Mouse (Mus musculus) hematopoietic stem cell, adult 5-6 weeks (primary cell): ENCODE results near the gene Gpc6. TPM values are rescaled to one million over a fixed set of nuclear protein-coding genes. Genes with fewer than 3 reads are reported as not detected.

Experiments used
- ATAC-seq, 2 experiments: fragments of 125-278 bp in 1 of 2; replicated peaks in 1 of 2; 2 replicates each; pipeline ENCODE4 v1.8.0; 2016 to 2017; ENCODE audit warnings: inconsistent platforms in 2 of 2, mild to moderate bottlenecking in 2 of 2, moderate number of reproducible peaks in 2 of 2, low read depth in 1 of 2, moderate TSS enrichment in 1 of 2; ENCODE audit not compliant: low FRiP score in 2 of 2, poor library complexity in 2 of 2, severe bottlenecking in 2 of 2, insufficient read depth in 1 of 2, low TSS enrichment in 1 of 2
- total RNA-seq: library from RNA; stranded (forward); fragments of 172-1452, 232-1000 nt; gene quantifications from 2 replicates; pipeline ENCODE4 v1.2.3, GENCODE M21; 2017

Gene Gpc6
- total RNA-seq, 1 experiment from 2014 or later = not detected

DNA sequence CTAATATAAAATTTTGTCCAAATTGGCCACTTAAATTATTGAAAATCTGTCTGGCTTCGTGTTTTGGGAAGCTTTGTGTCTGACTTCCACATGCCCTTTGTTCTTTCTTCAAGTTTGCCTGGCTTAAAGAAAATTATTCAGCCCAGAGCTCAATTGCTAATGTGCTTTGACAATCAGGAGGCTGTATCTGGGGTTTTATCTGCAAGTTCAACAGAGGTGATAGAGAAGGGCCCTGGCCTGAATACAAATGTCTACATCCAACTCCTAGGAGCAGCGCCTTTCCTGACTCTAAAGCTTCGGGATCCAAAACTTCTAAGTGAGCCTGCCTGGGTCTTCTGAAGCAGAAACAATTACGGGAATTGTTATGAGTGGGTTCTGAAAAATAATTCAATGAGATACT, 739.7 kb downstream of the Gpc6 start:
- no peak for ATAC-seq

DNA sequence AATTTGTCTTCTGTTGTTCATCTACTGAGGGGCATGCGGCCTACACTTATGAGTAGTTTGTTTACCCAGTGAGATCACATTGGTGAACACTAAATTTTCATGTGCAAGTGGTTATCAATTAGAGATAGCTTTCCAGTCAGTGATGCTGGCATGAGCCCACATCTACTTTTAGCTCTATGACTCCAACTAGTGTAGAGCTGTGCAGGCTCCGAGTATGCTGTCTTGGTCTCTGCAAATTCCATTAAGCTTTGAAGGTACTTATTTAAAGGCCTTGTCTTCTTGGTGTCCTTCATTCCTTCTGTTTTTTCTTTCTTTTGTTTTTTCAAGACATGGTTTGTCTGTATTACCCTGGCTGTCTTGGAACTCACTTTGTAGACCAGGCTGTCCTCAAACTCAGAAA, 741.0 kb downstream of the Gpc6 start:
- ATAC-seq = no peak

- ATAC-seq = no peak
These were observed 748.4 kb downstream of the Gpc6 start for GRCm38 (mm10) chr14:117673541-117673940.

- ATAC-seq = no peak
These were observed 749.4 kb downstream of the Gpc6 start for GRCm38 (mm10) chr14:117674482-117674881.

GRCm38 (mm10) chr14:117679926-117680325, 754.8 kb downstream of the Gpc6 start:
- ATAC-seq = no peak

GRCm38 (mm10) chr14:117681321-117681921, 756.3 kb downstream of the Gpc6 start:
- ATAC-seq = peak; percentile 51 to 74; a peak in 2 of 4 replicates

DNA sequence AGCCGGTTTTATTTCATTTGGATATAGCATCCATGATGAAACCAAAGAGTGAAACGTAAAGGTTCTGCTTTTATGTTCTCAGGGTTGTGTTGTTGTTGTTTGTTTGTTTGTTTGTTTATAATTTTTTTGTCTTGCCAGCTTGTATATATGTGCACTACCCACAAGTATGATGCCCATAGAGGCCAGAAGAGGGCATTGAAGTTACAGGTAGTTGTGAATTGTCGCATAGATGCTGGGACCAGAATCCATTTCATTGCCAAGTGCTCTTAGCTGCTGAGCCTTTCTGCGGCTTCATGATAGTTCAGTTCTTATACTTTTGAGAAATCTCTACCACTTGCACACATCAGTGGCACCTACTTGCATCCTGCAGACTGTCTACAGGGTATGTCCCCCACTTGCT, 758.0 kb downstream of the Gpc6 start:
- ATAC-seq = no peak; a peak in 1 of 4 replicates

DNA sequence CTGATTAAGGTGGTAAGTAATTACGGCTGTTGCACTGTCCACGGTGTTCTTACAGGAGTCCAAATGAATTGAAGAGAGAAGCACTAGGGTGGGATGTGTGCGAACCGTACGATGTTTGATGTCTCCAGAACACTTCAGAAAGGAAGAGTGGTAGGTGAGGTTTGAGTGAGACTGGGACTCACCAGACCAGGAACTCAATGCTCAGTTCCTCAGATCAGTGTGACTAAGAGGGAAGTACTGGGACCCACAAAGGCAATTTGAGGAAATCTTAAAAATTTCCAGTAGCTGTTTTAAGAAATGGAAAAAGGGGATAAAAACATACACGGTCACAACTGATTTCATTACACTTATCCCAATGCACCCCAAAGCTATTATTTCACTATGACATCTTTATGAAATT, 764.7 kb downstream of the Gpc6 start:
- ATAC-seq = no peak

- ATAC-seq = no peak
These were observed 770.5 kb downstream of the Gpc6 start for GRCm38 (mm10) chr14:117695565-117695964.

DNA sequence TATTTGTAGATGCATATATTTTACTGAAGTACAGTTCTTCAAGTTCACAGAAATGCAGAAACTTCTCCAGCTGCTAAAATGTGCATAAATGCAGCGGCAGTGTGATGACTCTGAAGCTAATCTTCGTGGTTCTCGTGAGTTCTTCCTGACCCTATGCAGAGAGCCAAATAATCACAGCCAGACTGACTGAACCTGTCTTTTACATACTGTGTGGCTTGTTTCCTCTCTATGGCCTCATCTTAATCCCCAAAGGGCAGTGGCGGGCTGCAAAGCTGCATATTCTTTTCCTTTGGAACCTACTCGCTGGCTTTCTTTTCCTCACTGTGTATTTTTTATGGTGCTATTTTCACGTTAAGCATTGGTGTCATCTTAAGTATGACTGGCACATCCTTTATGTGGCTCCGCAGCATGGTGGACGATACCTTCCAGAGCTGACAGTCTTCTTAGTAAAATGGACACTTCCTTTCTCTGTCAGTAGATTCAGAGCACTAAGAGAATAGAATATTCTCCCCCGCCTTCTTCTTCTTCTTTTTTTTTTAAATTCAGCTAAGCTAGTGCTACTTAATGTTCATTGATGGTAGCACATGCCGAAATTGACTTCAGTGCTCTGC, 775.7 kb downstream of the Gpc6 start:
- no peak for ATAC-seq

DNA sequence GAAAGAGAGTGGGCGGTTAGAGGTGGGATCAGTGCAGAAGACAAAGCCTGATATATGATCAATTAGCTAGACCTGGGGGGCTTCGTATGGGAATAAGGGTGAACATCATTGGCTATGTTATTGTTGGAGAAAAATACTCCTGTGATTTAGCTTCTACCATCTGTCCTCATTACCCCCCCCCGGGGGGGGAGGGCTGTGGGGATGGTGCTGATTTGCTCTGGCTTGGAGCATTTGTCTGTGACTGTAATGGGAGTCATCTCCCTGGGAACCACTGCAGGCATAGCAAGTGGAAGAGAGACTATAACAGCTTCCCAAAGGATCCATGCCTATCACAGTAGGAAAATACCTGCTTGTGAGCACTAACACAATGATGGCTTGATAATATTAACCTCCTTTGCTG, 783.7 kb downstream of the Gpc6 start:
- ATAC-seq = no peak

DNA sequence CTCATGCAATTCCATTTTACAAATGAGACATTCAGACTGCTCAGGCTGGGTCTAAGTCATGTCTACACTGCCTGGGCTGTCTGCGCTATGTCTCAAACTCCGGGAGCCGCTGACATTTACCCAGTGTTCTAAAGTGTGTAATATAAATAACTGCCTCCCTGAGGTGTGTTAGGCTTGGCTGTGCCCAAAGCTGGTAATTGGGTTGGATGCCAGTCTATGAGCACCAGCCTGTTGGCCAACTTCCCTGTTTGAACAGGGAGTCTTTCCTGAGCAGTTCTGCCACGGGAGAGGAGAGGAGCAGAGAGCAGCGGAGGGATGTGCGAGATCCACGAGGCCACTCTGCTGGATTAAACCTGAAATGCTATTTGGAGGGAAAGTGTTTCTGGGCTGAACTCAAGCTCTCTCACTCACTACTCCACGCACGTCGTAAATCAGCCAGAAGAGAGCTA, 785.4 kb downstream of the Gpc6 start:
- ATAC-seq = peak; percentile 44 to 59; a peak in 3 of 4 replicates

DNA sequence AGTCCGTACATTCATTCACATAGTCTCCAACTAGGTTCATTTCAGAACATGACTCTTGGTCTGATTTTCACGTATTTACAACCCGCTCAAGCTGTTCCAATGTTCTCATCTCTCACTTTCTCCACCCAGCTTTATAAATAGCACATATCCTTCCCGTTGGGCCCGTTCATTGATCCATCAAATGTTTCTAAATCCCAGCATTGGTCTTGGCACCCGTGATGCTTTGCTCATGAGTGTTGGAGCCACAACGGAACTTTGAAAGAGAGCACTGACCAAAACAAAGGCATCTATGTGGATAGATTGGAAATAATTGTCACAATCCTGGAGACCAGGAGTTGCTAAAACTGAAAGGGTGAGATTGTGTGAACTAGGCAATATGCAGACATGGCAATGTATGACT, 787.2 kb downstream of the Gpc6 start:
- no peak for ATAC-seq

GRCm38 (mm10) chr14:117714165-117714564, 789.0 kb downstream of the Gpc6 start:
- ATAC-seq = no peak

GRCm38 (mm10) chr14:117716305-117716704, 791.2 kb downstream of the Gpc6 start:
- ATAC-seq = no peak

GRCm38 (mm10) chr14:117728741-117729140, 803.6 kb downstream of the Gpc6 start:
- no peak for ATAC-seq

DNA sequence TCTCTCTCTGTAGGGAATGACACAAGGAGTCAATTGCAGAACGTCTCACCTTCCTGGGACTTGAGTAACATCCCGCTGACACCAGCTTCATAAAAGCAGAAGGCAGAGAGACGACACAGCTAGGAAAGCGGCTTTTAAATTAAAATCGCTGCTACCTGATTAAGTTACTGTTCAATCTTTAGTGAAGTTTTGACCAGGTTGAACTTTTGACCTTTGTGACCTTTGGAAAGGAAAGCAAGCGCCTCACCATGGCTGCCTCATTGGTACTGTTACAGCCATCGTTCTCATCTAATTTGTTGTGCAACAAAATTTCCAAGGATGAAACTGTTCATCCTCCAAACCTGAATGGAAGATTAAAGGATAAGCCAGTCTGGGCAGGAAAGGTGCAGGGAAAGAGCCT, 830.1 kb downstream of the Gpc6 start:
- ATAC-seq = peak in 1 of 2 experiments; percentile 42; a peak in 1 of 4 replicates

- ATAC-seq = no peak
These were observed 831.4 kb downstream of the Gpc6 start for GRCm38 (mm10) chr14:117756505-117756904.

GRCm38 (mm10) chr14:117757790-117758358, 832.8 kb downstream of the Gpc6 start:
- ATAC-seq = no peak
